Mouse (Mus musculus) liver, embryonic 16.5 days (tissue): ENCODE measurements around the gene Chst8. TPM values are rescaled to one million over a fixed set of nuclear protein-coding genes. Genes with fewer than 3 reads are reported as not detected.

Source experiments
- ATAC-seq: fragments of 200-750 bp; cut with Nextera tagmentation; 2 replicates; pipeline ENCODE4 v1.8.0; 2017; ENCODE audit warnings: low read depth, mild to moderate bottlenecking, moderate number of reproducible peaks, moderate library complexity
- H3K27ac ChIP-seq: fragments of 300-500 bp; sonication (generic); 2 replicates; pipeline ENCODE4 v1.5.1; 2014; ENCODE audit warnings: mild to moderate bottlenecking, low read length
- H3K27me3 ChIP-seq: fragments of 300-500 bp; sonication (generic); 2 replicates; pipeline ENCODE4 v1.6.1; 2014; ENCODE audit warnings: low read depth, low read length, mixed read lengths; ENCODE audit not compliant: control insufficient read depth, insufficient read depth
- H3K36me3 ChIP-seq: fragments of 300-500 bp; sonication (generic); 2 replicates; pipeline ENCODE4 v1.6.1; 2014; ENCODE audit warnings: mild to moderate bottlenecking; ENCODE audit not compliant: control insufficient read depth, insufficient read depth
- H3K4me1 ChIP-seq: fragments of 300-500 bp; sonication (generic); 2 replicates; pipeline ENCODE4 v1.6.1; 2014; ENCODE audit warnings: low read depth, low read length, mixed read lengths; ENCODE audit not compliant: control insufficient read depth
- H3K4me2 ChIP-seq: fragments of 300-500 bp; sonication (generic); 2 replicates; pipeline ENCODE4 v1.6.1; 2014; ENCODE audit warnings: low read depth, low read length, mixed read lengths
- H3K4me3 ChIP-seq: fragments of 300-500 bp; sonication (generic); 2 replicates; pipeline ENCODE4 v1.5.1; 2014; ENCODE audit warnings: low read depth, mild to moderate bottlenecking, low read length
- H3K9ac ChIP-seq: fragments of 300-500 bp; sonication (generic); 2 replicates; pipeline ENCODE4 v1.6.1; 2014; ENCODE audit warnings: low read depth, low read length
- H3K9me3 ChIP-seq: fragments of 300-500 bp; sonication (generic); replicated peaks from 2 replicates; pipeline ENCODE4 v1.6.1; 2016; ENCODE audit warnings: low read length; ENCODE audit not compliant: control insufficient read depth
- WGBS: fragments of 180-500 bp; shearing (Covaris S2); extraction: QIAGEN DNeasy Blood & Tissue Kit; methylation state at CpG from one replicate; pipeline ENCODE4 v1.1.7; 2014; ENCODE audit not compliant: insufficient replicate concordance; 5-methylcytosine and 5-hydroxymethylcytosine counted together
- polyA plus RNA-seq: library from polyadenylated mRNA; unstranded; fragments of >200 nt; fragmentation: Nextera tagmentation; extraction: Ambion mirVana; gene quantifications from 2 replicates; pipeline ENCODE4 v1.2.1, GENCODE M21; 2015

Gene Chst8
- polyA plus RNA-seq, 1 experiment from 2014 or later = 0.33 TPM

DNA sequence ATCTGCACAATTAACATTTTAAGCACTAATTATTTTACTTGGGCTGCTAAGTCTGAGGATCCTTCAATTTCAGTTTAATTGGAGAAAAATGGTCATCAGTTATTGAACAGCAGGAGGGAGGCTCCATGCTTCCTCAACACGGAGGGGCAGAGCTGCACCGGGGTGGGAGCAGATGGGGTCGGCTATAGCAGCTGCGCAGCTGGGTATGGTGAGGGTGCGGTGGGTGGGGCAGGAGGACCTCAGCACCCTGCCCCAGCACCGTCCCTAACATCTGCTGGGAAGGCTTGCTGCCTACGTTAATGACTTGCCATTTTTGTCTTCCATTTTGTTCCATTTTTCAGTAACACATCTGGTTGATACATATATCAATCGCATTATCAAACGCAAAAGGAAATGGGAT, 116.4 kb downstream of the Chst8 start:
- H3K27me3 ChIP-seq = no peaks in the 10 kb centered on the region
- H3K36me3 ChIP-seq = no peaks in the 10 kb centered on the region
- H3K9ac ChIP-seq = no peak overlapping the region
- no peaks in the 10 kb centered on the region for H3K9me3 ChIP-seq
- H3K4me3 ChIP-seq = no peak overlapping the region
- ATAC-seq = no peak
- 67% methylated on average over 9 of the region's 9 CpGs for WGBS
- H3K4me1 ChIP-seq = no peaks in the 10 kb centered on the region
- no peak overlapping the region for H3K4me2 ChIP-seq
- no peak overlapping the region for H3K27ac ChIP-seq

DNA sequence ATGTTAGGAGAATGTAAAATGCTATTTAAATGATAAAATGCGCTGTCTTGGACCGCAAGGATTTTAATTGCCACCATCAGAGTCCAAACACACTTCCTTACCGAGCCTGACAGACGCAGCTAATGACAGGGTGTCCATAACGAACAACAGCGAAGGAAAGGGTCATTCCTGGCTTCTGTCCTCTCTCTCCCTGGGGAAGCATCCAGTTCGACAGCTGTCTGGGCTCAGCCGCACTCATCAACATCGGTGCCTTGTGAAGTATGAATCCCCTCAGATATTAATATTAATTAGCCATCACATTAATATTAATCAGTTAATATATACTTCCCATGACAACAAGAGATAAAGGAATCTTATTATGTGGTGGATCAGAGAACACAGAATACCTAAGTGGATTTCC, 117.6 kb downstream of the Chst8 start:
- H3K4me2 ChIP-seq = no peak overlapping the region
- H3K4me3 ChIP-seq = no peak overlapping the region
- no peak overlapping the region for H3K27ac ChIP-seq
- ATAC-seq = no peak
- H3K27me3 ChIP-seq = no peaks in the 10 kb centered on the region
- H3K4me1 ChIP-seq = no peaks in the 10 kb centered on the region
- H3K9me3 ChIP-seq = no peaks in the 10 kb centered on the region
- no peaks in the 10 kb centered on the region for H3K36me3 ChIP-seq
- 74% methylated on average over 9 of the region's 9 CpGs for WGBS
- no peak overlapping the region for H3K9ac ChIP-seq

GRCm38 (mm10) chr7:34693916-34694315, 118.6 kb downstream of the Chst8 start:
- no peak overlapping the region for H3K27ac ChIP-seq
- no peaks in the 10 kb centered on the region for H3K27me3 ChIP-seq
- WGBS = 84% methylated on average over 13 of the region's 13 CpGs
- no peaks in the 10 kb centered on the region for H3K4me1 ChIP-seq
- no peak overlapping the region for H3K4me3 ChIP-seq
- H3K9me3 ChIP-seq = no peaks in the 10 kb centered on the region
- no peak overlapping the region for H3K4me2 ChIP-seq
- no peak overlapping the region for H3K9ac ChIP-seq
- H3K36me3 ChIP-seq = no peaks in the 10 kb centered on the region
- no peak for ATAC-seq

GRCm38 (mm10) chr7:34693072-34693471, 119.4 kb downstream of the Chst8 start:
- WGBS = 71% methylated on average over 4 of the region's 4 CpGs
- H3K36me3 ChIP-seq = no peaks in the 10 kb centered on the region
- no peaks in the 10 kb centered on the region for H3K27me3 ChIP-seq
- no peak overlapping the region for H3K4me3 ChIP-seq
- H3K9ac ChIP-seq = no peak overlapping the region
- no peaks in the 10 kb centered on the region for H3K9me3 ChIP-seq
- H3K4me1 ChIP-seq = no peaks in the 10 kb centered on the region
- no peak overlapping the region for H3K4me2 ChIP-seq
- no peak overlapping the region for H3K27ac ChIP-seq
- ATAC-seq = no peak

GRCm38 (mm10) chr7:34690111-34690510, 122.4 kb downstream of the Chst8 start:
- Histone ChIP-seq H3K4me2 (no peak overlapping the region), H3K4me1 (no peaks in the 10 kb centered on the region), H3K9me3 (no peaks in the 10 kb centered on the region), H3K27me3 (no peaks in the 10 kb centered on the region), H3K4me3 (no peak overlapping the region), H3K27ac (no peak overlapping the region), H3K9ac (no peak overlapping the region), H3K36me3 (no peaks in the 10 kb centered on the region)
- no peak for ATAC-seq
- WGBS = 61% methylated on average over 13 of the region's 13 CpGs

DNA sequence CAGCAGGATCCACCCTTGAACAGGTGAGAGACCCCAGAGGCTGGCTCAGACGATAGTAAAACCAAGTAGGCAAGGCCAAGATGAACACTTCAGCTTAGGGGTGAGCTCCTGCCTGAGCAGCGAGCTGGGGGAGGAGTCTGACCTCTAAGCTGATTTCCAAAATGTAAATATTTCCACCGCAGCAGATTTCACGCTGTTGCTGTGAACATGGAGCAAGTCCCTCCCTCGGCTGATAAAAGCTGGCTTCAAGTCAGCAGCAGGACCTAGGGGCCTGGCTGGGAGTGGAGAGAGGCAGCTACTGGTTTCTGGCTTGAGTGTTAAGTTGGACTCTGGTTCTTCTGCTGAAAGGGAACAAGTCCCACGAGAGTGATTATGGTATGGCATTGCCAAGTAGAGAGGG, 123.5 kb downstream of the Chst8 start:
- Histone ChIP-seq H3K4me2 (no peak overlapping the region), H3K27ac (no peak overlapping the region), H3K36me3 (no peaks in the 10 kb centered on the region), H3K9me3 (no peaks in the 10 kb centered on the region), H3K9ac (no peak overlapping the region), H3K27me3 (no peaks in the 10 kb centered on the region), H3K4me1 (no peaks in the 10 kb centered on the region), H3K4me3 (no peak overlapping the region)
- WGBS = 32% methylated on average over 6 of the region's 6 CpGs
- no peak for ATAC-seq

DNA sequence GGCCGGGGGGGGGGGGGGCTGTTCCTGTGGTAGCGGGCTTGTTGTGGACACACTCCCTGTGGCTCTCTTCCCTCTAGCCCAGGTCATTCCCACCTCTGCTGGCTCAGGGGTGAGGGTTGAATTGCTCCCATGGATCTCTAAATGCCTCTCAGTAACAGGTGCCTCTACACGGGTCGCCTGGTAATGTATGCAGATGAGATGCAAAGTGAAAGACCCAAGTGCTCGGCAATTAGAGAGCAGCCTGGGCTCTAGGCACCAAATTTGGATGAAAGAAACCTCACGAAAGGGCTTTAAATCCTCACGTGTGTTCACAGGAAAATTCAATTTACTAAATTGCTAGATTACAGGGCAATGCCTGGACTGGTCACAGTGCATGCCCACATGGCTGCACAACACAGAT, 126.7 kb downstream of the Chst8 start:
- WGBS = 27% methylated on average over 6 of the region's 7 CpGs
- ATAC-seq = no peak

DNA sequence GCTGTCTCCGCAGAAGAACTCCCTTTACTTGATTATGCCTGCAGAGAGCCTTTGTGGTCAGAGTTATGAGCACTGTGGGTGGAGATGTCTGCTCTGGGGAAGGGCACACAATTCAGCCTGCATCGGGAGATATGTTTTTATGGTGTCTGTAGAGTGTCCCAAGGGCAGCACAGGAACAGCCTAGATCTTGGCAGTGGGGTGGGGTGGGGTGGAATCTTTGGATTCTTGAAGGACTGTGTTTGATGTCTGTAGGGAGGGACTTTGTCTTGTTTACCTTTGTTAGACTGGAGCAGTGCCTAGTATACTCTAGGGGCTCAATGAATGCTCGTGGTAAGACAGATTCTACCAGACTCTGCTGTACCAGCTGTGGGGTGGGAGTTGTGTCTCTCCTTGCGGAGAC, 127.3 kb downstream of the Chst8 start:
- no peaks in the 10 kb centered on the region for H3K4me1 ChIP-seq
- H3K9ac ChIP-seq = no peak overlapping the region
- H3K9me3 ChIP-seq = no peaks in the 10 kb centered on the region
- H3K36me3 ChIP-seq = no peaks in the 10 kb centered on the region
- 45% methylated on average over 4 of the region's 4 CpGs for WGBS
- no peak overlapping the region for H3K27ac ChIP-seq
- no peak overlapping the region for H3K4me3 ChIP-seq
- ATAC-seq = no peak
- H3K4me2 ChIP-seq = no peak overlapping the region
- H3K27me3 ChIP-seq = no peaks in the 10 kb centered on the region

More for the DNA sequence above, 126.7 kb downstream of the Chst8 start:
- Histone ChIP-seq H3K4me3 (no peak overlapping the region), H3K9me3 (no peaks in the 10 kb centered on the region), H3K27ac (no peak overlapping the region), H3K27me3 (no peaks in the 10 kb centered on the region), H3K4me2 (no peak overlapping the region), H3K9ac (no peak overlapping the region), H3K4me1 (no peaks in the 10 kb centered on the region), H3K36me3 (no peaks in the 10 kb centered on the region)

DNA sequence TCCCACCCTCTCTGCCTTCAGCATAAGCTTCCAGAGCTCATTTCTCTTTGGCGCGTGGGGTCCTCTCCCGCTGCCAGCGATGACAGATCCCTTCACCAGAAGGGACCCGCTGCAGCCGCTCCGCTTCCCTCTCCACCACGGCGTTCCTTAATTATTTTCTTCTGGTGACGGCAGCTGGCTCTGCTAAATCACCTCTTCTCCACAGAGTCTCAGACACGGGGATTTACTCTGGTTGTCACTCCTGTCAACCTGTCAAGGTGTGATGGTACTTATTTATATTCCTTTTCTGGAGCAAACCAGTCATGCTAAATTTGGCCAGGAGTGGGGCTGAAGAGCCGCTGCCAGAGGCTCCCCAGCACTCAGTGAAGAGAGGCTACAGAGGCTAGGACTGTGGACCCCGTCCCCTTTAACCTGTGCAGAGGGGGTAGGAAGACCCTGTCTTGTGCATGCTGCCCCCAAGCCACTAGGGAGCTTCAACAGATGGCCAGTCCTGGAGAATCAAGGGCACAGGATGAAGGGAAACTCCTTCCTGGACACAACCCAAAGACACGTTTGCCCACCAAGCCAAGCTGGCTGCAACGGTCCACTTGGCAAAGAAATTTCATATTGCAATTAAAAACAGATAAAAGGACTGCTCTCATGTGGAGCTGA, 131.6 kb downstream of the Chst8 start:
- no peak overlapping the region for H3K4me3 ChIP-seq
- 58% methylated on average over 15 of the region's 15 CpGs for WGBS
- H3K27me3 ChIP-seq = peaks cover 2% of the 10 kb centered on the region
- H3K9ac ChIP-seq = no peak overlapping the region
- H3K4me2 ChIP-seq = no peak overlapping the region
- no peak for ATAC-seq
- H3K9me3 ChIP-seq = no peaks in the 10 kb centered on the region
- H3K27ac ChIP-seq = no peak overlapping the region
- no peaks in the 10 kb centered on the region for H3K36me3 ChIP-seq
- no peaks in the 10 kb centered on the region for H3K4me1 ChIP-seq
